Mouse (Mus musculus) heart, embryonic 10.5 days (tissue): ENCODE measurements around the gene Atg4d. TPM values are rescaled to one million over a fixed set of nuclear protein-coding genes. Genes with fewer than 3 reads are reported as not detected.

Source experiments
- DNase-seq: peaks from one replicate; pipeline ENCODE4 v3.0.0-alpha.2; 2017; ENCODE audit warnings: low spot score
- H3K27ac ChIP-seq: fragments of 300-500 bp; sonication (generic); 2 replicates; pipeline ENCODE4 v1.5.1; 2016; ENCODE audit warnings: mild to moderate bottlenecking
- H3K27me3 ChIP-seq: fragments of 300-500 bp; sonication (generic); 2 replicates; pipeline ENCODE4 v1.6.1; 2016; ENCODE audit warnings: mild to moderate bottlenecking; ENCODE audit not compliant: poor library complexity, insufficient read depth, severe bottlenecking
- H3K36me3 ChIP-seq: fragments of 300-500 bp; sonication (generic); 2 replicates; pipeline ENCODE4 v1.6.1; 2016; ENCODE audit warnings: mild to moderate bottlenecking, moderate library complexity
- H3K4me1 ChIP-seq: fragments of 300-500 bp; sonication (generic); 2 replicates; pipeline ENCODE4 v1.6.1; 2016; ENCODE audit warnings: mild to moderate bottlenecking
- H3K4me3 ChIP-seq: fragments of 300-500 bp; sonication (generic); 2 replicates; pipeline ENCODE4 v1.5.1; 2016; ENCODE audit warnings: mild to moderate bottlenecking, moderate library complexity
- H3K9me3 ChIP-seq: fragments of 300-500 bp; sonication (generic); 2 replicates; pipeline ENCODE4 v1.6.1; 2016; ENCODE audit warnings: mild to moderate bottlenecking, moderate library complexity
- WGBS: fragments of 180-500 bp; shearing (Covaris S2); methylation state at CpG from one replicate; pipeline ENCODE4 v1.1.7; 2016; 5-methylcytosine and 5-hydroxymethylcytosine counted together
- polyA plus RNA-seq: library from polyadenylated mRNA; unstranded; fragments of >200 nt; fragmentation: Nextera tagmentation; extraction: Ambion mirVana; gene quantifications from 2 replicates; pipeline ENCODE4 v1.2.1, GENCODE M21; 2016

Atg4d gene
- polyA plus RNA-seq, 1 experiment from 2014 or later: 50.6 TPM

- H3K9me3 ChIP-seq: no peaks in the 10 kb centered on the region
- no peak overlapping the region; the same call in 1 of the 2 replicates for H3K4me3 ChIP-seq
- DNase-seq: no peak
- H3K36me3 ChIP-seq: 0 out of 2 replicates have a peak, but pooled peaks cover 13% of the 10 kb centered on the region
- H3K27me3 ChIP-seq: no peaks in the 10 kb centered on the region
- 68% methylated on average over 11 of the region's 11 CpGs for WGBS
- H3K4me1 ChIP-seq: peaks cover 35% of the 10 kb centered on the region
- H3K27ac ChIP-seq: no peak overlapping the region
These were observed 59.2 kb downstream of the Atg4d start for GRCm38 (mm10) chr9:21324269-21324668.

Other genes with a start within 250 kb of the Atg4d start
- gene Icam1, start 249.3 kb upstream of the Atg4d start, polyA plus RNA-seq: 7.7 and 9.7 TPM in 2 replicates
- 15.2 and 19.9 TPM in 2 replicates for gene Icam4, start 235.9 kb upstream of the Atg4d start, polyA plus RNA-seq
- gene Icam5, start 233.2 kb upstream of the Atg4d start, polyA plus RNA-seq: 0.06 and 0.09 TPM in 2 replicates
- gene Zglp1, start 198.2 kb upstream of the Atg4d start, polyA plus RNA-seq: 1.0 and 1.9 TPM in 2 replicates
- gene Gm49373, start 192.2 kb upstream of the Atg4d start, polyA plus RNA-seq: 0.25 and 0.79 TPM in 2 replicates
- gene Fdx1l, start 191.7 kb upstream of the Atg4d start, polyA plus RNA-seq: 64.6 and 79.5 TPM in 2 replicates
- gene Gm38431, start 173.3 kb upstream of the Atg4d start, polyA plus RNA-seq: 3.2 and 3.4 TPM in 2 replicates
- gene Raver1, start 173.3 kb upstream of the Atg4d start, polyA plus RNA-seq: 76.7 and 83.9 TPM in 2 replicates
- 12.6 and 16.5 TPM in 2 replicates for gene Tyk2, start 134.1 kb upstream of the Atg4d start, polyA plus RNA-seq
- 286 and 333 TPM in 2 replicates for gene Cdc37, start 115.3 kb upstream of the Atg4d start, polyA plus RNA-seq
- gene Pde4a, start 99.6 kb upstream of the Atg4d start, polyA plus RNA-seq: 7.5 and 9.0 TPM in 2 replicates
- gene Keap1, start 25.9 kb upstream of the Atg4d start, polyA plus RNA-seq: 51.4 and 52.4 TPM in 2 replicates
- gene S1pr5, start 16.9 kb upstream of the Atg4d start, polyA plus RNA-seq: 0.46 and 0.47 TPM in 2 replicates
- gene Kri1, start 22.7 kb downstream of the Atg4d start, polyA plus RNA-seq: 14.5 and 21.3 TPM in 2 replicates
- 69.0 and 93.4 TPM in 2 replicates for gene Cdkn2d, start 26.1 kb downstream of the Atg4d start, polyA plus RNA-seq
- gene Ap1m2, start 47.0 kb downstream of the Atg4d start, polyA plus RNA-seq: 2.0 and 6.1 TPM in 2 replicates
- gene Slc44a2, start 55.4 kb downstream of the Atg4d start, polyA plus RNA-seq: 69.2 and 70.4 TPM in 2 replicates
- 166 and 197 TPM in 2 replicates for gene Ilf3, start 102.6 kb downstream of the Atg4d start, polyA plus RNA-seq
- gene Qtrt1, start 146.5 kb downstream of the Atg4d start, polyA plus RNA-seq: 38.9 and 51.3 TPM in 2 replicates
- gene Dnm2, start 159.6 kb downstream of the Atg4d start, polyA plus RNA-seq: 81.6 and 92.1 TPM in 2 replicates
- gene Tmed1, start 245.0 kb downstream of the Atg4d start, polyA plus RNA-seq: 119 and 134 TPM in 2 replicates